Mouse (Mus musculus): ENCODE measurements around the gene Mapkapk3.

Gene Mapkapk3

DNA sequence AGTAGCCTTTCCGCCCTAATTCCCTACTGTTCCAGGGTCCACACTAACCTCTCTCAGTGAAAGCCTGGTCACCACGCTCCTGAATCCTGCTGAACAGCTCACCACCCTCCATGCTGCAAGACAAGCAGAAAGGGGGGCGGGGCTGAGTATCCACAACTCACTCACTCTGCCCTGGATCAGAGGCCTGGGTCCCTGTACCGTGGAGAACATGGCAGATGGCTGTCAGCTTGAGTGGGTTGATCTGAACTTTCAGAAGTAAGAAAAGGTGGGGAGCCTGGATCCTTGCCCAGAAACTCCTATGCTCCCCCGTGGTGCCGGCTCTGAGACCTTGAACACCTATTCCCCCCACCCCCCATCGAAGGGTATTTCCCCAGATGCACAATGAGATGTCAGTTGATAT, 27.3 kb downstream of the Mapkapk3 start:
- no peak for DNase-seq

GRCm38 (mm10) chr9:107261792-107262191, 27.9 kb downstream of the Mapkapk3 start:
- DNase-seq: no peak

DNA sequence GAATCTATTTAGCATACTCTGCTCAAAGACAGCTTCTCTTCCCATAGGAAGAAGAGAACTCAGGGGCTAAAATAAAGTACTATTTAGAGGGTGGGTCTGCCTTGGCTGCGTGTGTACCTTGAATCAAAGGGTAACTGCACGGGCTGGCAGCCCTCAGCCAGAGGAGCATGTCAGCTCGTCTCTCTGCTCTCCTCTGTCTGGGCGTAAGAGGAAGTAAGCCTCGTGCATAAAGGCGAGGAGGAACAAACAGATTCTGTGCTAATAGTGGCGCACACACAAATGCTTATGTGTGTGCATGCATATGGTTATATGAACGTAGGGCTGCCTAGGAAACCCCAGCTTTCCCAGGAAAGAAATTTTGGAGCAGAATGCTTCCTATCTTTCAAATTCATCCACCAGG, 28.8 kb downstream of the Mapkapk3 start:
- DNase-seq: no peak

DNA sequence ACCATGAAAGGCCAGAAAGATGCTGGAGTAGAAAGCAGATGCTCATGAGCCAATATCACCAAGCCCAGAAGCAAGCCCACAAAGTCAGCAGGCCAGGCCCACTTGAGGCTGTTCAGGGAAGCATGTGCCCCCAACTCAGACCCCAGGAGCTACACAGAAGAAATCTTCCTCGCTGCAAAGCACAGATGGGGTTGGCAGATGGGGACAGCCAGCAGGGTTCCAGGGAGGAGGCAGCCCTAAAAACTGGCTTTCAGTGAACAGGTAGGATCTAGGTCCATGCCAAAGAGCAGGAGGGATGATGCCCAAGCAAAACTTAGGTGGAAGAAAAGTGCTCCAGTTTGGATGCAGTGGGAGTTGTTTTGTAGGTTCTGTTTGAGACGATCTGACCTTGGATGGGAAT, 29.2 kb downstream of the Mapkapk3 start:
- no peak for DNase-seq

DNA sequence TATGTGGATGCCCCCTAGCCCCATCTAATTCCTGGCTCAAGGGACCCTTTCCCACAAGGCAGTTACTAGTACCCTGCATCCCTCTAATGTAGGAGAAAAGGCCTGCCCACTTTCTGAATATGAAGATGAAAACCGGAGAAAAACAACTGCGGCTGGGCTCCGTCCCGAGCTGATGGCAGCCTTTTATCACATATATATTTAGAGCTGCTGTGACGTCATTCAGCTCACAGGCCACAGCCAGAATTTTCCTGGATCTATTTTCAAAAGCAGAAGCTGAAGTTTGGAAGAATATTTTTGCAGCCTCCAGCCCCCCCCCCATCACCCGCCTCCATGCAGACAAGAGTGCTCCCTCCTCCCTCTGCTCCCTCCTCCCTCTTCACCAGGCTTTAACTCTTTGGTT, 30.1 kb downstream of the Mapkapk3 start:
- DNase-seq: no peak

DNA sequence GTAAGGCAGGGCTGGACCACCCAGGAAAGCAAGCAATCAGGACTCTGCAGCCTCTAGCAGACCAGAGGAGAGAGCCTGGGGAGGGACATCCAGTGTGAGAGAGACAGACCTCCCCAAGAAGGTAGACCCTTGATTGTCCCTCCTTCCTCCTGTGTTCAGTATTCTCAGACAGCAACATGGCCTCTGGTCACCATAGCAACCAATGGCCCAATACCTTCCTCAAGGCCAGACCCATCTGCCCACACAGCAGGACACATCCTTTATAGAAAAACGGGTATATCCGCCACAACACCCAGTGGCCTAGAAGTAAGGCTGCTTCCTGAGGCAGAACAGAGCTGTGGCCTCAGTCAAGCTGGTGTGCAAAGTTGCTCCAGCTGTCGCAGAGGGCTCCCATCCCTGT, 34.1 kb downstream of the Mapkapk3 start:
- DNase-seq: no peak

DNA sequence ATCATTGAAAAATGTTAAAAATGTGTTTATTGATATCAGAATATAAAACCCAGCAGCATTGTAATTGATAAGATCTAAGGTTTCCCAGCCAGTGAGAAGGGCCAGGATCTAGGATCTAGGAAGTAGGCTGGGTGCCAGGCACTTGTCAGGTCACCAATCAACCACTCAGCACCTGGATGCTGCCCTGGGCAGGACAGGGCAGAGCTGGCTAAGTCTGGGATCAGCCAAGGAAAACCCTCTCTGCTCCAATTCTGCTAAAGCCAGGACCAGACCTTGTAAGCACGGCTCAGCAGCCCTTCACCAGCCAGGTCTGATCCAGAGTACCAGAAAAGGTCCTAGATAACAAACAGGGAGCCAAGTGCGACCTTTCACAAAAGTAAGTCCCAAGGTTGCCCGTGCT, 34.8 kb downstream of the Mapkapk3 start:
- DNase-seq: peak; percentile 63

- peak; percentile 48 for DNase-seq
These were observed 35.2 kb downstream of the Mapkapk3 start for GRCm38 (mm10) chr9:107254476-107254875.

DNA sequence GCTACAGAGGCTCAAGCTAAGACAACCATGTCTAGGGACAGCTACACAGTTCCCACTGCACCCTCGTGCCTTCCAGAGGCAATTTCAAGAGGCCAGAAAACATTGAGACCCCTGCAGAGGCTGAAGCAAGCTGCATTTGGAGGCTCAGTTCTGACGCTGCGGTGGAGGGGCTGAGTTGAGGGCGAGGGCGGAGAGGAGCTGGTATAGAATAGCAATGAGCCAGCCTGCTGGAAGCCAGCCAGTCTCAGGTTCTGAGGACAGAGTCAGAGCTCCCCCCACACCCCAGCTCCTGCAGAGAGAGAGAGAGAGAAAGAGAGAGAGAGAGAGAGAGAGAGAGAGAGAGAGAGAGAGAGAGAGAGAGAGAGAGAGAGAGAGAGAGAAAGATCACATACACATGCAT, 37.5 kb downstream of the Mapkapk3 start:
- DNase-seq: peak; percentile 52

DNA sequence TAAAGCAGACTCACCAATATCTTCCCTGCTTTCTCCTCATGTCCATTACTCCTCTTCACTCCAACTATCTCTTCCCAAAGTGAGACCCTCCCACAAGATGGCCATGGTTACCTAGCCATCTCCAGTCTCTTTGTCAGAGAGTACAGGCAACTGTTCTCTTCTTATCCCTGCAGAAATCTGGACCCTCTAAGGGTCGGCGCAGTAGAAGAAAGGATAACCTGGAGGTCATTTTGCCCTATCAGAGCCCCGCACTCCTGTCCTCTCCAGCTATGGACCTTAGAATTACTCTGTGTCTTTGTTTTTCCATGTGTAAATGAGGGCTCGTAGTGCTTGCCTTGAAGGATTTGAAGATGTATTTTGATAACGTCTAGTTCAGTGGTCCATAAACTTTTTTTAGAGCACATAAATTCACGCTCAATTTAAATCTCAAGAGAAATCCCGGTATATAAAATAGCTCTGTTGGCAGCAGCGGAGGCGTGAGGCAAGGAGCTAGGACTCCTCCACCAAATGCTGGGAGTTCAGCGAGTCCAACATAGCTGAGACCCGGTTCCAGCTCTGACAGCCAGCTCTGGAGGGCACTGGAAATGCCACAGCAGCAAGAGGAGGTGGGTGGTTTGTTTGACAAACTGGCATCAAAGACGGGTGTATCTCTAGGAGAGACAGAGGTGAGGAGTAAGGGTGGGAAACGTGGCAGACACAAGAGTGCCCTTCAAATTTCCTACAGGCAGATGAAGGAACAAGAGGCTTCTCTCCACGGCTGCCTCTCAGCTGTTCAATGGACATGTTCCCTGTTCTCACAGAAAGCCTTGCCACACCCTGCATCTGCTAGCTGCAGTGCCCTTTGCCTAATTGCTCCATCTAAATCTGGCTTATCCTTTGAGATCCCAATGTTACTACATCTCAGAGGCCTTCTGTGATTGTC, 39.0 kb downstream of the Mapkapk3 start:
- no peak for DNase-seq

GRCm38 (mm10) chr9:107249154-107249553, 40.5 kb downstream of the Mapkapk3 start:
- no peak for DNase-seq

DNA sequence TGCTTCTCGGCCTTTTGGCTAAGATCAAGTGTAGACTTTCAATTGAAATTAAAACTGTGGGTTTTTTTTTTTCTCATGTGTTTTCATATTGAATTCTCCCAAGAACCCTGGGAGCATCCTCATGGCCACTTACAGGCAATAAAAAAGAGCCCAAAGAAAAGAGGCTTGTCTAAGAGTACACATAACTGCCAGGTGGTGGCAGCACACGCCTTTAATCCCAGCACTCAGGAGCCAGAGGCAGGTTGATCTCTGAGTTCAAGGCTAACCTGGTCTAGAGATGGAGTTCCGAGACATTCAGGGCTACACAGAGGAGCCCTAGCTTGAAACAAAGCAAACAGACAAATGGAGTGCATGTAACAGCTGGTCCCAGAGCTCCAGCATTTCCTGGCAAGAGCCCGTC, 43.5 kb downstream of the Mapkapk3 start:
- DNase-seq: no peak

GRCm38 (mm10) chr9:107245311-107245710, 44.4 kb downstream of the Mapkapk3 start:
- peak; percentile 0 for DNase-seq

DNA sequence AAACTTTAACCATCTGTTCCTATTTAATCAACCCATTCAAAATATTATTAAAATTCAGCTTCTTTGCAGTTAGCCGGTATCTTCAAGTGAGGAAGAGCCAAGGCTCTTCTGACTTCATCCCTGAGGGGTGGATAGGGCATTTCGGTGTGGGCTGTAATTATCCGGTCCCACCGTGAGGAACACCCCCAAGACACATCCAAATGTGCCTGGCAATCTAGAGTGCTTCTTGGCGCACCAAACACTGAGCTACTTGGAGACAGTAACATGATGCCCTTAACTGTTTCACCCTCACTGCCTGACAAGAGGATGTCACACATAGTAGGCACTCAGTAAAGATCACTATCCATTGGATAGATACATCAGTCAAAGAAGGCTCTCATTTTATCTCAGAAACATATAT, 53.5 kb downstream of the Mapkapk3 start:
- no peak for DNase-seq

- DNase-seq: no peak
These were observed 54.4 kb downstream of the Mapkapk3 start for GRCm38 (mm10) chr9:107235261-107235660.

DNA sequence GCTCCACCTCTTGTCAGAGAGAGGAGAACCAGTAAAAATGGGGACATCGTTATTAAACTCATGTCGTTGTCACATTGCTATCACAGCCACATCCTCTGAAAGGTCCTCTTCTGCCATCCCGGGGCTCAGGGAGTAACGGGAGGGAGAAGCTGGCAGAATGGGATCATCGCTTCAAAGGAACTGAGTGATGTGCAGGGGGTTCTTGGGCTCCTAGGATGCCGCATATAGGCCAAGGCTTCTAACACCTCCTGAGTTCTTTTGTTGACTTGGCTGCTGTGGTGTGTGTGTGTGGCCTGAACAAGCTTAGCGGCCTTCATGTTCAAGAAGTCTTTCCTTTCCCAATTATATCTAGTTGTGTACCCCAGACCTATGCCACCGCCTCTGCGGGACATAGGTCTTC, 57.5 kb downstream of the Mapkapk3 start:
- no peak for DNase-seq

DNA sequence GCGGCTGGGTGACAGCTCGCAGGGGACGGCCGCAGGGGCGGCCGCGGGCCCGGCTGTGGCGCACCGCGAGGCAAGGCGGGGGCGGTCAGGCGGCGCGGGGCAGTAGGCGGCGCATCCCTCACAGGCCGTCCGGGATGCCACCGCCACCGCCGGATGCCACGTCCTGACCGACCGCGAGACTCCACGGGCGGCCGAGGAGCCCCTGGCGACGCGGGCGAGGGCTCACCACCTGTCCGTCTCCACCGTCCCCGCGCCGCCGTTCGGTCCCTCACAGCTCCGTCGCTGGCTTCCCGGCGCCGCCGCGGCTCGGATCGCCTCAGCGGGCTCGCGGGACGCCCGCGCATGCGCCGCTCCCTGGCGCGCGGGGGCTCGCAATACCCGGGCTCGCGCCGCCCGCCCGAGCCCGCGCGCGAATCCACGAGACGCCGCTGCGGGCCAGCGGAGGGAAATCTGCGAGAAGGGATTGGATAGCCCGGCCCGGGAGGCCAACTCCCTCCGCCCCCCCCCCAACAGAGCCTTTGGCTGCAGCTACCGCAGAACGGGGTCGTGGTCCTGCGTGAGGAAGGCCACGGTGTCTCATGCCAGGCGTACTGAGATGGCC, 58.0 kb downstream of the Mapkapk3 start, which contains the start of gene Dock3:
Gene Dock3 (minus strand): TSS at position 371 of the 601 bp plus-strand sequence.
- peak; percentile 75 for DNase-seq

GRCm38 (mm10) chr9:107230991-107231538, 58.6 kb downstream of the Mapkapk3 start:
- DNase-seq: peak; percentile 29

- DNase-seq: no peak
These were observed 65.1 kb downstream of the Mapkapk3 start for GRCm38 (mm10) chr9:107224597-107224996.

Measured in kidney, postnatal 10 days (tissue).